Mouse (Mus musculus) lung, postnatal 0 days (tissue): ENCODE measurements at regions not wholly inside any gene's neighbourhood (a gene's known extent, or its start where the extent isn't known, plus 50 kb on each side); places are given as distances from the start of the nearest gene placed in this dataset.

Experiments used
- CTCF ChIP-seq: IDR thresholded peaks from 2 replicates; pipeline ENCODE4 v1.5.1; 2016; ENCODE audit warnings: antibody characterized with exemption, mild to moderate bottlenecking
- EP300 ChIP-seq: IDR thresholded peaks from 2 replicates; pipeline ENCODE4 v1.6.1; 2016; ENCODE audit warnings: antibody characterized with exemption, mild to moderate bottlenecking, control low read depth

GRCm38 (mm10) chr13:38779984-38780629, 121.2 kb upstream of the Eef1e1 start:
- TF ChIP-seq CTCF (no peak), EP300 (no peak)
